Mouse (Mus musculus) naive thymus-derived CD4-positive, alpha-beta T cell, adult 2 months (primary cell): ENCODE results near the gene Gm20388.
A peak's percentile ranks its signal among the peaks of the same experiment; 100 is the strongest.

Source experiments
- DNase-seq: peaks from one replicate; pipeline ENCODE4 v3.0.0-alpha.2; 2011; ENCODE audit warnings: low read depth

The Gm20388 gene

DNA sequence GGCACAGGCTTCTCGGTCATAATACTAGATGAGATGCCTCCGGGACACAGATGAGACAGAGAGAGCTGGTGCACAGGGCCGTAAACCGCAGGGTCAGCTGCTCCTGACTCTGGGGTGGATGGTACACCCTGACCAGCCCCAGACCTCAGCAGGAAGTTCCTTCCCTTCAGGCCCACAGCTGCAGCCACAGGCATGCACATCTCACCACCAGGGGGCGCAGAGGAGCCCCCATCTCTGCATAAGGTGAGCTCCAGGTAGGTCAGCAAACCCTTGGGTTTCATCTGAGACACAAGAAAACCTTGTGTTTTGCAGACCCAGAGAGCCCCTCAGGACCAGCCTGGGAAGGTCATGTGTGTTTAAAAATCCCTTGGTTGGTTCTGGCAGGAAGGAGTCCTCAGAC, 1059.7 kb downstream of the Gm20388 start:
- peak; percentile 61 for DNase-seq

DNA sequence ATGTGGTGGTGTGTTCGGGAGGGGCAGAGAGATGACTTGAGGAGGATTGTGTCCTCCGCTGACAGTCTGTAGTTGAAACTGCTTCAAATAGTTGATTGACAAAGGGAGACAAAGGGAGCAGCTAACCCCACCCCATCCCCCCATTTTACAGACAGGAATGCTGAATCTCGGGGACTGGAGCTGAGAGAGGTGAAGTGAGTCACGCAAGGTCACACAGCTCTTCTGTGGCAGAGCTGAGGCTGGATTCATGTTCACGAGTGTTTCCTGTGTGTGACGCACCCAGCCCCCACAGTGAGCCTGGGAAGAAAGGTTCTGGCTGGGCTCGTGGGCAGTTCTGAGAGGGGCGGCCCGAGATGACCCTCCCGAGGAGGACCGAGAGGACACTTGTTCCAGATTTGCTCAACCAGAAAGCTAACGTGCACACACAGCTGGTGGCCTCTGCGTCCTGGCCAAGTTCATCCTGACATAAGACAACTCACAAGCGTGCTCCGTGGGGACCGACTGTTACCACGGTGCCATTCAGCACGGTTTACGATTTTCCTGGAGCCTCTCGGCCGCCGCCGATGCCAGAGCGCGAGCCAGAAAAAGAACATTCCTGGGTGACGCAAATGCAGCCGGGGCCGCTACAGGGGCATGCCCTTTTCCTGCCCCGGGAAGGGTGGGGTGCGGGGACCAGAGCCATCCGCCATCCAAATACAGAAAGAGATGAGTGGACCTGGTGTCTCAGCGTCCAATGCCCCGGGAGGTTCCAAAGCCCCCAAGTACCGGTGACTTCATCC, 1061.2 kb downstream of the Gm20388 start:
- no peak for DNase-seq

DNA sequence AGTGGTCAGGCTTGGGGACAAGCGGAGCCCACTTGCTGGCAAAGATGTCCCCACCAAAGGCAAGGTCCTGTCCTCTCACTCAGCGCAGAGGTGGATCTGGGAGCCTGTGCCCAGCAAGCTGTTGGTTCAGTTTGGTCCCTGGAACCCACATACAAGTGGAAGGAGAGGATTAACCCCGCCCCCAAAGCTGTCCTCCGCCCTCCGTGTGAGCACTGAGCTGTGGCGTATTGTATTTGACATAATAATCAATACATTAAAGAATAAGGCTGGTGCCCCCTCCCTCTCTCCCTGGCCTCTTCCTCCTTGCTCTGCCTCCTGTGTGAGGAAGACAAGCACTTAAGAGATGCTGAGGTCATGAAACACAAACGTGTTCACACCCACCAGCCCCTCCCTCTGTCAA, 1062.4 kb downstream of the Gm20388 start:
- DNase-seq, result no peak

DNA sequence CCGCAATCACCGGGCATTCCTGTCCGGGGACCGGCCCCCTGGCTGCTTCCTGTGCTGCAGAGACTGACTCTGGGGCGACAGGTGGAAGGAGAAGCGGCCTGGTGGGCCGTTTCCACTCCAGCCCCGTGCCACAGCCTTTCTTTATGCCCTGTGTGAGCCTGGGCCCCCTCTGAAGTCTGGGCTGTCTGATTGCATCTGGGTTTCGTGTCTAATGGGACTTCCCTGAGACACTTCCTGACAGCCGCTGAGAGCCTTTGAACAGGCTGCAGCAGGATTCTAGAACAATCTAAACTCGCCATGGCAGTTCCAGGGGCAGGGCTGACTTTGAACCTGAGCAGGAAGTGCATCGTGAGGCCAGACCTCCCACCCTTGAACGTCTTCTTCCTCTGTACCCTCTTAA, 1066.5 kb downstream of the Gm20388 start:
- peak; percentile 36 for DNase-seq

DNA sequence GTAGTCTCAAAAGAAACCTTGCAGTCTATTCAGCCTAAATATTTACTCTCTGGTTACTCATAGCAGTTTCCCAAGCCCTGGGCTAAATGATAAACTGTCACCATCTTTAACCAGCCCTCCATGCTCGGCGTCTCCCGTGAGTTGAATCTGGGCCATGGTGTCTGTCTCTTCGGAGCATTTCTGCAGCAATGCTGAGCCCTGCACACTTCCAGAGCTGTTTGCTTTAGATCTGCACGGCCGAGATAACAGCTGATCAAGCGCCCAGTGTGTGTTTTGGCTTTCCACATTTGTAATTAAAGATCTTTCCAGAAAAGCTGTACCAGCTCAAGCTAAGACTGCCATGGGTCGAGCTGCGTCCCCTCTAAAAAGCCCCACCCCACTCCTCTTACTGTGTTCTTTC, 1068.6 kb downstream of the Gm20388 start:
- no peak for DNase-seq

DNA sequence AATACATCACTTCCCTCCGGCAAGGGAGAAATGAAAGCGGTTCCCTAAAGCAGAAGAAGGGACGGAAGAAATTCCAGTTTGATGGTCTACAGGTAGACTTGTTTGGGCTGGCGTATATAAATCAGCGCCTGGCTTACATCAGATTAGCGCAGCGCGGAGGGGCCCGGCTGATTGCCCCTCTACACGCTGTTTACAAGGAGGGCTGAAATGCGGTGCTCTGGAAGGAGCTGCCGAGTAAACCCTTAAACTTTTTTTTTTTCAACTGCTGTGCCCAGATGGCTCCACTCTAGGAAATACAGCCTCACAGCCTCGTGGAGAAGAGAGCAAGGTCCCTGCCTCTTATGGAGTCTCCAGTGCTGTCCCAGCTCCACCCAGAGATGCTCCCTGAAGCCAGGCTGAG, 1070.3 kb downstream of the Gm20388 start:
- DNase-seq, result no peak

DNA sequence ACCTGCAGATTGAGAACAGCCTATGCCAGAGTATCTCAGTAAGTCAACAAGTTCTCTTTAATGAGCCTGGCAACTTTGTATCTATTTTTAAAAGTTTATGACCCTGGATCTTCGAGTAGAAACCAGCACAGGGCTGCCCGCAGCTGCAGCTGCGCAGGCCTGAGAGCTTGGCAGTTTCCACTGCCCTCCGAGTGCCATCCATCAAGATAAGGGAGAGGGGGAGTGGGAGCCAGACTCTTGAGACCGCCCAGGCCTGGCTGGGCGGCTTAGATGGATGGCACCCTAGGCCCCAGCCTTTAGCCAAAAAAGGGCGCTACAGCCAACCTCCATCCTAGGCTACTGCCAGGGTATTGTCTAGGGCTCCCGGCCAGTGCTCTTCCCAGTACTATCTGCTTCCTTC, 1074.2 kb downstream of the Gm20388 start:
- DNase-seq, result no peak

DNA sequence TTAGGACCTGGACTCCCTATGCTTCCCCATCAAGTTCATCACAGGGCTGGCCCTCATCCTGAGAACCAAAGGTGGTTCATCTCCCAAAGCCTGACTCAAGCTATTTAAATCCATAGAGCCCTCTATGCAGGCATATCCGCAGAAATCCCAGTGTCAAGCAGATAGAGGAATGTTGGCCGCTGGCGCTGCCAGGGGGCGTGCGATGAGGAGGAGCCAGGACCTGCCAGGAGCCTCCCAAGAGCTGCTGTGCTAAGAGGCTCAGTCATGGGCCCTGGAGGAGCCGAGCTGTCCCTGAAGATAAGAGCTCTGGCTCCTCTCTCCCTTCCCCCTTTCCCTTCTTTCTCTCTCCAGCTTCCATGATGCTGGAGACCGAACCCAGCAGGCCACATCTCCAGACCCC, 1075.4 kb downstream of the Gm20388 start:
- no peak for DNase-seq

DNA sequence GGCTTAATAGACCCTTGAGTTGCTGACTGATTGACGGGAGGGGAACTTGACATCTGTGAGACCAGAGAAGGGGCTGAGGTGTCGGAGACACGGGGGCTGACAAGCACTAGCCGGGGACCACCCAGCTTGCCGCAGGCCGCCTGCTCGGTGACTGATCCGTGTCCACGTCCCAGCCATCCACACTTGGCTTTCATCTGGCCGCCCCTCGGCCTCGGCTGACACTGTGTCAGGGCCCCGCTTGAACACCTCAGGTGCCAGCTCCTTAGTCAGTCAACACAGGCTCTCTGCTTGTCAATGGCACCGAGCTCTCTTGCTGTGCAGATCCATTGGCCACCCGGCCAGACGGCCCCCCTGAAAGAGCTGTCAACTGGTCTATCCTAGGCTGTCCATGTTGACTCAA, 1083.1 kb downstream of the Gm20388 start:
- DNase-seq, result no peak

DNA sequence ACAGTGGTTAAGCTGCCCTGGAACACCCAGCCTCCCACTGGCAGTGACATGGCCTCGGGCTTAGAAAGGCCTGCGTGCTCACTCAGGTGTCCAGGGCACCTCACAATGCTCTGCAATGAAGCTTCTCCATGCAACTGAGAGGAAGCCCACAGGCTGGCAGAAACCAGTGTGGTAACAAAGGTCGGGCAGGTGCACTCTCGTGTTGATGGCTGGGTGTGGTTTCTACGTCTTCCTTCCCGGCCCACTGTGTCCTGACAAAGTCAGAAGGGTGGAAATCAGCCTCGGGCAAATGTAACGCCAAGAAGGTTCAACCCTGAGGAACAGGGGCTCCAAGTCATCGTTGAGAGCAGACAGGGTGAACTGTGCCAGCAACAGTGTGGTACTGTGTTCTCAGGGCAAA, 1084.8 kb downstream of the Gm20388 start:
- no peak for DNase-seq

DNA sequence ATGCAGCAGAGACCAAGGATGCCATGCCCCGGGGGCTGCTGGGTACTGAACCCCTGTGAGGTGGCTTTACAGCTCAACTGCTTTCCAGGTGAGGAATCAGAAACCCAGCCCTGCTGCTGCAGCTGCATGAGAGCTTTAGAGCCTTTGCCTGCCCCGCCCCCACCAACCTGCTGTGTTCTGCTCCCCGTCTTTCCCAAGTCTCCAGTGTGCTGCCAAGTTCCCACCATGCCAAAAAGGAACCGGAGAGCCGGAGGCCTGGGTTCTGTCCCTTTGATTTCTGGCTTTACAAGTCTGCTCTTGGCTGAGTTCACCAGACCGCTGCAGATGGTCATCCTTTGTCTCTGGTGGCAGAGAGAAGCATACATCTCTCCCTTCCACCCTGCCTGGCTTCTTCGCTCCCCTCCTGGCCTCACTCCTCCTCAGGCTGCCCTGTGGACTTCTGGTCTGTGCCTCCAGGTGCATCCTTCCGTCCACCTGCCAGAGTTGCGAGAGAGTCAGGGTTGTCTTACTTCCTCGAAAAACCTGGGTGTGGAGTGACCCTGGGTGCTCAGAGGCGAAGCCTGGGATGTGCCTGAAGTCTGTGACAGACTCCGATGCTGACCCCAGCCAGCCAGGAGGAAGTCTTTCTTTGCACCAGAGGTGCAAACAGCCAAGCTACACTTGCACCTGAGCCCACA, 1086.4 kb downstream of the Gm20388 start:
- no peak for DNase-seq

DNA sequence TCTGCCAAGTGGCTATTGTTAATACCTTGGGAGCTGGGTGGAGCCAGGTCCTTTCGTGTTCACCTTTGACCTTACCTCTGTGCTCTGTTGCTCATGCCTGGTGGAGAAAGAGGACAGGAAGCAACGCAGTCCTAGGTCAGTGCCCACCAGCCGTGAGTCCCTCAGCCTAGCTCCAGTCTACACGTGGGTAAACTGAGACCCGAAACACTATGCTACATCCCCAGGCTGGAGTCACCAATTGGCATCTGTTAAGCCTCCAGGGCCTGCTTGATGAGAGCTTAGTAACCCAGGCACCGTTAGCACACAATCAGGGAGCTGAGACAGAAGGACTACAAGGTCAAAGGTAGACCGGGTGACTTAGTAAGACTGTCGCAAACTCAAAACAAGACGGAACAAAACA, 1087.3 kb downstream of the Gm20388 start:
- no peak for DNase-seq

DNA sequence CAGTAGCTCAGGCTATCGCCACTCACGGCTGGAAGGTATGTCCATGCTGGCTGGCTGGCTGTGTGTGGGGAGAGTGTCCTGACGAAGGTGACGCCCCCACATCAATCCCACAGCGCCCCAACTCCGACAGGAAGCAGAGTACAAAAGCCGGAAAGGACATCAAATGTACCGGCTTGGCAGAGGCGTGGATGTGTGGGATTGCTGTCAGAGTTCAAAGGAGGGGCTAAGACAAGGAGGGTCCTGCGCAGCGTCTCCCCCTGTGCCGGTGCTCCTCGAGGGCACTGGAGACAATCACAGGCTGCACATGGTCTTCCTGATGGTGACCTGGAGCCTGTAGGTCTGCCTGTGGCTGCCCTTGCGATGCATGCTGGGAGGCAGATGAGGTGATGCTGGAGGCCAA, 1088.3 kb downstream of the Gm20388 start:
- DNase-seq, result no peak

DNA sequence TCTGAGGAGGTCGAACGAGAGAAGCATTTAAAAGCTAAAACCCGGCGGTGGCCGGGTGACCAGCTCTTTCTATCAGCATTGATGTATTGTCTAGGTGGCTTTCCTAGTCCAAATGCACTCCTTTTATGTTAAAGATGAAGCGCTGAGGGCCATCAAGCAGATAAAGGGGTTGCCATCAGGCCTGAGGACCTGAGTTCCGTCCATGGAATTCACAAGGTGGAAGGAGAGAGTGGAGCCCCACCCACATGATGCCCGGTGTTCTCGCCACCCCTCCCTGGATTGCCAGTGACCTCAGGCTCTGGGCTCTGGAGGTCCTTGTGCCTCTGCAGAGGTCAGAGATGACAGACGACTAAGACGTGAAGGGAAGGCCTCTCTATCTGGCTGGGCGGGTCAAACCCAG, 1091.3 kb downstream of the Gm20388 start:
- no peak for DNase-seq

DNA sequence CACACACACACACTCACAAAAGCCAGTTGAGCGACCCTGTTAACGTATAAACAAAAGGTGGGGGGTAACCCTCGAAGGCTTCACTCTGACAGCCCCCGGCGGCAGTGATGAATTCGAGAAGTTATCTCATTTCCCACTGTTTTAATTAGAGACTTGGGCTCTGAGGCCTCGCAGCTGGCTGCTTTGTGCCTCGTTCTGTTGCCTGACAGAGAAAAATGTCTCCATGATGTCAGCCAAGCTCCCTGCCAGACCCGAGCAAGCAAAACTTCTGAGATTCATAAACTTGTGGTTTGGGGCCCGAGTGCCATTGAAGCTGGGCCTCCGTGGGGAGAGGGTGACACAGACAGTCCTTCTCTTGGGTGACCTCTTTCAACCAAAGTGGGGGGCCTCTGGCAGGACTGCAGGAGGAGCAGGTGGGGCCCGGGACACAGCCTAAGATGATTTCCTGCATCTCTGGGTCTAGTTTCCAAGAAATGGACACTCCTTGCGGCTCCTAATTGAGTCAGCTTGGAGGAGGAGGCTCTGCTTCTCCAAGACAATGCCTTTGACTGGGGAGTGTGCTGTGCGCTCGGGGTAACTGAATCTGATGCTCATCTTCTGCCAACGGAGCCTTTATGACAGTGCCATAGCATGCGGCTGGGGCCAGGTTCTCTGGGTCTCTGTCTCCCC, 1092.4 kb downstream of the Gm20388 start:
- no peak for DNase-seq

DNA sequence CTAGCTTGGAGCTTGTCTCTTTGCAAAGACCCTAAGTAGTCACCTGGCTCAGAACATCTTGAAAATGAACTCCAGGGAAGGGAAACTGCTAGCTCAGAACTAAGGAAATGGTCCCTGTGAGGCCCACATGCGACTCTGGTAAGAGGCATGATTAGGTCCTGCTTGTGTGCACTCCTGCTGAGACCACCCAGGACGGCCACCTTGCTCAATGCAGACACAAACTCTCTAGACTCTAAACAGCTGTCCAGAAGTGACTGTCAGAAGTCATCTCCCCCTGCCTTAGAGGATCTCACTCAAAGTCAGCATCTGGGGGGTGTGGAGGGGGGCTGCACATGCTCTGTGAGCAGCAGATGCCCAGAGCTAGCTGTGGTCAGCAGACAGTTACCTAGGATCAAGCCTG, 1093.0 kb downstream of the Gm20388 start:
- no peak for DNase-seq

DNA sequence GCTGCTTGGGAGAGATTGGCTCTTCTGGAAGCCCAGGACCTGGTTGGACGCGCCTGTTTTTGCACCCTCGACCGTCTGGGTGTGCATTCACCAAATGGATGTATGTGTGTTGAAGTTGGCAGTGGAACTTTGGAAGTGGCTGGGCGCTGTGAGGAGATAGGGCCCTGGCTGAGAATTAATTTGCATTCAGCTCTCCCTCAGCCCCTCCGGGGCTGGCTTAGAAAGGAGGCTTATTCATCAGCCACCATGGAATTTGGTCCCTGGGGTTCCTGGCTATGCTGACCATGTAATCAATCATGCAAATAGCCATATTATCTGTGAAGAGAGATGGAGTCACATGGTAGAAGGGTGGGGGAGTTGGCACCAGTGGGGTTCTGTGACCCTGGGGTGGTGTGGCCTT, 1102.7 kb downstream of the Gm20388 start:
- no peak for DNase-seq

DNA sequence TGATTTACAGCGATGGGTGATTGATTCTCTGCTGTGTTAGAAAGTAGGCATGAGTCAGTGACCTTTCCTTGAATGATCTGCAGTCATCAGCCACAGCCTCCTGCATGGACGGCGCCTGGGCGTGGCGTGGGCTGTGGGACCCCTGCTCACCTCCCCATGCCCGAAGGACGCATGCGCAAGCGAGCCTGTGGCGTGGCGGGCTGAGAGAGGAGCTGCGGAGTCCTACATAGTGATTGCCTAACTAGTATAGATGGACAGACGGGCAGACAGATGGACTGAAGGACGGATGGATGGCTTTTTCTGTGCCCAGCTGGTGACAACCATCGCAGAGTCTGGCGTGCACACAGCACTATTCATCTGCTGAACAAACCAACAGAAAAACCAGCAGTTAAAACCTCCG, 1106.0 kb downstream of the Gm20388 start:
- no peak for DNase-seq

DNA sequence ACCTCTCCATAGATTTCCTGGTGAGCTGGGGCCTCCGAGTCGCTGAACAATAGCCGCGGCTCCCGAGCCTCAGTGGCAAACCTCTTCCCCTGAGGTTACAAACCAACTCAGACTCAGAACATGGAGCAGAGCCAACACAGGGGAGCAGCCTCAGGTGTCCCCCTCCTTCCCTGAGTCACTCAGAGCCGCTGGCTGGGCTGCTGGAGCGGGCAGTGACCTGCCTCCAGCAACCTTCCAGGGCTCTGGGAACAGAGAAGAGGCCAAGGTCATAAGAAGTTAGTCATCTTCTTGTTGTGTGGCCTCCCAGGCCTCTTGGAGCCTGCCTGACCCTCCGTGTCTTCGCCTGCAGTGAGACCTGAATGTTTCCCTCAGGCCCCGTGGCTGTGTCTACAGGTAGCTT, 1107.6 kb downstream of the Gm20388 start:
- no peak for DNase-seq

DNA sequence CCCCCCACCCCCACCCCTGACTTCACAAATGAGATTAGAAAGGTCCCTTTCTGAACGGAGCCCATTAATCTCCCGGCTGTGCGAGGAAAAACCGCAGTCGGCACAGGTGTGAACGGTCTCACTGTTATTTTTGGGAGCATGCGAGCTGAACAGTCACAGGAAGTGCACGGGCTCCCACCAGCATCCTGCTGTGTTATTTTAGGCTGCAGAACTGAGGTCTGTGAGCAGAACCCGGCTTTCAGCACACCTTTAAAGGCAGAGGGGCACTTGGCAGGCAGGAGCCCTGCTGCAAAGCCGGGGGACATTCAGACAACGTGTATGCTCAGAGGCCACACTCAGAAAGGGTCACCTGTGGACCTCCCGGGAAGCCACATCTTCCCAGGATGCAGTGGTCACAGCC, 1110.8 kb downstream of the Gm20388 start:
- DNase-seq, result no peak

DNA sequence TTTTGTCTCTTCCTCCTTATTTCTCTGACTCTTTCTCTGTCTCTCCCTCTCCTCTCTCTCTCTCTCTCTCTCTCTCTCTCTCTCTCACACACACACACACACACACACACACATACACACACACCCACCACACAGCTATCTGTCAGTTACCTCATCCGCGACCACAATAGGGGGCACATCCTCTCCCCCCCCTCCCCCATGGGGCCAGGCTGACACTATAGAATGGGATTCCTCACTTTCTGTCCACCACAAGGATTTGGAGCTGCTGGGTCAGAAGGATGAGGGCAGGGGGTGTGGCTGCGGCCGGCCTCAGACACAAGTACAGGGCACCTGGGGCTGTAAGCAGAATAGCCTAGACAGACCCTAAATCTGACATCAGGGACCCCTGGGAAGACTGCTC, 1112.4 kb downstream of the Gm20388 start:
- DNase-seq, result no peak

DNA sequence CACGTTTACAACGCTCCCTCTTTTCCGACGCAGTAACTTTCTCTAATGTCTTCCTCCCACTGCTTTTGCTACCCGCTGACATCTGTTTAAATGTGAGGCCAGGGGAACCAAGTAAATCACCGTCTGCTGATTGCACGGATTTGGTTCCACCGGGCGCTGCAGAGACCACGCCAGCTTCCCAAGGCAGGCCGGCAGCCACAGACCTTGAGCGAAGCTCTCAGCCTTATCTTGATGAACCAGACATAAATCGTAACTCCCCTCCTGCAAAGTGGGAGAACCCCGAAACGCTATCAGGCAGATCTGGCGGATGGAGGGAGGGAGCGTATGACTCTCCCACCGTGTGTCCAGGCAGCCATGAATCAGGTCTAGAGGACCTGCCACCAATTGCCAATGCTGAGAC, 1113.1 kb downstream of the Gm20388 start:
- DNase-seq, result no peak

DNA sequence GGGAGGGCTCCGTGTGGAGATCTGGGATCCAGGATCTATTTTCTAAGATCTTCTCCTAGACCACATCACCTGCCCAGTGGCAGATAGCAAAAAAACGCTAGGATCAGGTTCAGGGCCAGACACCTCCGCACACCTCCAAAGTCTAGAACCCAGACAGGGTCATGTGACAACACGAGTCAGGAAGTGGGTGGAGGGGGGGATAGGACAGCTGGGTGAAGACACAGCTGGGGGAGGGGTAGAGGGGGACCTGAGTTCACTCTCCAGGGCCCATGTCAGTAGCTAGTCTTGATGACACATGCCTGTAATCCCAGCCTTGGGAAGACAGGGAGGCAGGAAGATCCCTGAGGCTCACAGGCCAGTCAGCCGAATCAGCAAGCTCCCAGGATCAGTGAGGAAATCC, 1114.8 kb downstream of the Gm20388 start:
- no peak for DNase-seq
